Mouse (Mus musculus): ENCODE measurements around the gene Dpf3.

GRCm38 (mm10) chr12:83310567-83310966, 176.9 kb downstream of the Dpf3 start:
- TF ChIP-seq POLR2A (IDR thresholded peaks at IDR 0.05; ENCODE audit: control insufficient read depth, low read depth, low read length) (no peak), CTCF (IDR thresholded peaks at IDR 0.05; ENCODE audit: control insufficient read depth, insufficient read depth, insufficient replicate concordance, low read depth, low read length) (no peak)

All from testis, adult 2 months (tissue).